Mouse (Mus musculus) olfactory bulb, adult 2 months (tissue): Measurements from ENCODE around the gene Smco1.
"Not testable (repeated sequence)": the region's sequence is repeated elsewhere in the genome, so short reads cannot be mapped to it uniquely, and the experiment has no call there.

Source experiments
- CTCF ChIP-seq: fragments of 200-500 bp; IDR thresholded peaks from 2 replicates; pipeline ENCODE4 v1.5.1; 2012; ENCODE audit warnings: low read depth, mild to moderate bottlenecking, low read length, moderate library complexity; ENCODE audit not compliant: insufficient read depth
- POLR2A ChIP-seq: fragments of 200-500 bp; IDR thresholded peaks from 2 replicates; pipeline ENCODE4 v1.6.1; 2012; ENCODE audit warnings: mild to moderate bottlenecking, low read depth, low read length, moderate library complexity; ENCODE audit not compliant: insufficient read depth

DNA sequence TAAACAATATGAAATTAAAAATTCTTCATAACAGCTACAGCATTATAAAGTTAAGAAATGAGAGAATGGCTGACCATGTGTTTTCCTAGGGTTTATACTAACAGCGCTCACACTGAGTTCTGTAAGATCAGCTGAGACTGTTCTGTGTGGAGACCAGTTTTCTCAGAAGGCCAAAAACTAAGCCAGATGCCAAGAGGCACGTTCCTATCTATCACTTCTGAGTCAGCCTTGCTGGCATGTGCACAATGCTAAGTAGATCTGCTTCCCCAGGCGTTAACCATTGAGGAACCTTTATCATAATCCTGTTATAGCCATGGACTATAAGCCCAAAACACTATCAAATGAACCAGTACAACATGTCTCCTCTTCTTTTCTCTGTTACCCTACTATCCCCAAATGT lies 39.2 kb upstream of the Smco1 start:
- TF ChIP-seq CTCF, POLR2A: not testable (repeated sequence)
